Mouse (Mus musculus) cerebellum, adult 9-10 months (tissue): Measurements from ENCODE around the gene Fhl3.

ENCODE experiments used
- DNase-seq: peaks from one replicate; pipeline ENCODE4 v3.0.0; 2022

The Fhl3 gene

GRCm38 (mm10) chr4:124700248-124700971 is at the start of gene Fhl3:
Gene Fhl3 (plus strand): TSS chr4:124700701.
- no peak for DNase-seq

- DNase-seq, result no peak
Measured at GRCm38 (mm10) chr4:124652886-124653285, 47.6 kb upstream of the Fhl3 start.

DNA sequence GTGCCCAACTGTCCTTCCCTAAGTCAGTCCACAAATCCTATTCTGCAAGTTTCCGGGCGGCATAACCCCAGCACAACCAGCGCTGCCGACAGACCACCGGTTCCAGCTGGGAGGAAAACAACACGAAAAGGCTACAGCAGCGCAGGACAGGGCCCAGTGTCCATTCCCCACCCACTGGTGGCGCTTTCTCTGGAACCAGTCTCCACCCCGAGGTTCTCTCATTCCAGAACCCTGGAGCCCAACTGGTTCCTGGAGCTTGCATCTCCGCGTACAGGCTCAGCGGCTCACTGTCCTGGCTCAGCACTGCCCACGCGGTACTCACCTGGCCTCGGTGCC is 44.0 kb upstream of the Fhl3 start, which contains the start of gene Pou3f1:
TSS of gene Pou3f1 (plus strand) at position 290 of the 336 bp plus-strand sequence.
- DNase-seq, result no peak

- no peak for DNase-seq
Measured at GRCm38 (mm10) chr4:124656854-124657650, 43.4 kb upstream of the Fhl3 start.

DNA sequence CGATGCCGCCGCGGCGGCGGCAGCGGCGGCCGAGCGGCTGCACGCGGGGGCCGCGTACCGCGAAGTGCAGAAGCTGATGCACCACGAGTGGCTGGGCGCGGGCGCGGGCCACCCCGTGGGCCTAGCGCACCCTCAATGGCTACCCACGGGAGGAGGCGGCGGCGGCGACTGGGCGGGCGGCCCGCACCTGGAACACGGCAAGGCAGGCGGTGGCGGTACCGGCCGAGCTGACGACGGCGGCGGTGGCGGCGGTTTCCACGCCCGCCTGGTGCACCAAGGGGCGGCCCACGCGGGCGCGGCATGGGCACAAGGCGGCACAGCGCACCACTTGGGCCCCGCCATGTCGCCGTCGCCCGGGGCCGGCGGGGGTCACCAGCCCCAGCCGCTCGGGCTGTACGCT is 42.7 kb upstream of the Fhl3 start:
- no peak for DNase-seq

DNA sequence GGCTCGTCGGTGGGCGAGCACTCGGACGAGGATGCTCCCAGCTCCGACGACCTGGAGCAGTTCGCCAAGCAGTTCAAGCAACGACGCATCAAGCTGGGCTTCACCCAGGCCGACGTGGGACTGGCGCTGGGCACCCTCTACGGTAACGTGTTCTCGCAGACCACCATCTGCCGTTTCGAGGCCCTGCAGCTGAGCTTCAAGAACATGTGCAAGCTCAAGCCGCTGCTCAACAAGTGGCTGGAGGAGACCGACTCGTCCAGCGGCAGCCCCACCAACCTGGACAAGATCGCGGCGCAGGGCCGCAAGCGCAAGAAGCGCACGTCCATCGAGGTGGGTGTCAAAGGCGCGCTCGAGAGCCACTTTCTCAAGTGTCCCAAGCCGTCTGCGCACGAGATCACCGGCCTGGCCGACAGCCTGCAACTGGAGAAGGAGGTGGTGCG is 42.1 kb upstream of the Fhl3 start:
- DNase-seq, result no peak

DNA sequence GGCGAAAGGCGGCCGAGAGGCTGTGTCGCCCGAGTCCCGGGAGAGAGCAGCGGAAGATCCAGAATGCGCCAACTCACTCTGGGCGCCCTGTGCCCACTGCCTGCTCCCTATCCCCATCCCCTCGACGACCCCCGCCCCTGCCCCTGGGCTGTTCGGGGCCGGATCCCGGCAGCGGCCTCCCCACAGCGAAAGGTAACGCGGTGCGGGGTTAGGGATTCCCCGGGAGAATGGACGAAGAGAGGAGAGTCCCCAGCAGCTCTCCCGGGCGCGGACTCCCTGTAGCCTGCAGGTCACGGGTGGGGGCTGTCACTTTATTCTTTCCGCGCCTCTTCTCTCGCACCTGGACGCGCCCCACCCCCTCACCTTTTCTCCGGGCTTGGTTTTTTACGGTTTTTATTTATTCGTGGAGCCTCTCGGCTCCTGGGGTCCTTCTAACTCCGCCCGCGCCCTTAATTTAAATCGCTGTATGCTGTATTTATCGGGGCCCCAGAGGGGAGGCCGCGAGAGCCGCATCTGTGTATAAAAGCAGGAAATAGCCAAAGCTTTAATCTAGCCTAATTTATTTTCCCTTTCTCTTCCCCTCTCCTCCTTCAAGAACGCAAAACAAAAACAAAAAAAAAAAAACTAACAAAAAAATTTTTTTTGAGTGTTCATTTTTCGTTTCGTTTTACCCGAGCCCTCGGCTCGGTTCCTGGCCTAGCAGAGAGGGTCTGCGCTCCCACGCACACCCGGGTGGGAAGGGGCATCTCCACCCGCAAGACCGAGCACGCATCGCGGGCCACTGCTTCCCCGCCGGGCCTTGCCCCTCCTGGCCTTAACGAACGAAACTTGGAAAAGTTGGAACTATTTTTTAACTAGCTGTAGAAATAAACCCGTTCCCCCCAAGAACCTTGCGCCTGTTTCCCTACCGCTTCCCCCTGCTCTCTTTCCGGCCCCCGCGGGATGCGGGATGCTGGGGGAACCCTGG is 41.0 kb upstream of the Fhl3 start:
- no peak for DNase-seq

- DNase-seq, result no peak
Measured at GRCm38 (mm10) chr4:124660603-124661002, 39.9 kb upstream of the Fhl3 start.

GRCm38 (mm10) chr4:124663034-124663433 is 37.5 kb upstream of the Fhl3 start:
- no peak for DNase-seq

GRCm38 (mm10) chr4:124664185-124664584 is 36.3 kb upstream of the Fhl3 start:
- DNase-seq, result no peak

DNA sequence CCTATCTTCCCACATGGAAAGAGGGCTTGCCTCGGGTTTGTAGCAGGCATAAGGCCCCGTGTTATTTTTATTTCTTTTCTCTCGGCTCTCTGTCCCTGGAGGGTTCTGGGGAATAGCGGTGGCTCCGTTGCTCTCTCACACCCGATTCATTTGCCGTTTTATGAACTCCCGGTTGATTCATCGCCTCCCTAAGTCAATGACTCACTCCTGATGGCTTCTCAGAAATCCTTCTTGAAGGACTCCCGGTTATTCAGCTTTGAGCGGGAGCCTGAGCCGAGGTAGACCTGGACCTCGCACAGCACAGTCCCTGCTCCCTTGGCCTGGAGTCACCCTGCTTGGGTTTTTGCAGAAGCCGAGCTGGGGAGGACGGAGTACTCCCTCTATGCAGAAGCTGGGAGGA is 35.9 kb upstream of the Fhl3 start:
- no peak for DNase-seq

DNA sequence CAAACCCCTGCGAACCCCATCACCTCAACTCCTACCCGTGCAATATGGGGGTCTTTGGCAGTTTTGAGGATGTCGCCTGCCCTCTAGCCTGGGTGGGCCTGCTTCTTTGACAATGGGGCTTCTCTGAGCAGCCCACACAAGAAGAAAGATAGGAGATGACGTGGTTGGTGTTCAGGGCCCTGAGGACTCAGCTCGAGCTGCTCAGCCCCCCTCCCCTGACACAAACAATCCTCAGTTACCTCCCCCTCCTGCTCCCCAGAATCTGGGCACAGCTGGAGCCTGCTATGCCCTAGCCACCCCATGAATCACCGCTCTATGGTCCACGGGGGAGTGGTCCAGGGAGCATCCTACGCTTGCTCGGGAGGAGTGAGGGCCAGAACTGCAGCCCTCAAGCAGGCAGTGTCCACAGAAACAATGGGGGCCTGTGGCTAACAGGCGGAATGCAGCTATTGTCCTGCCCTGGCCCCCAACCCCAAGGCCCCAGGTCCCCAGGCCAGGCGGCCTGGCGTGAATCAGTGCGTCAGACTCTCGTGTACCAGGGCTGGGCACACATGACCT is 32.9 kb upstream of the Fhl3 start:
- no peak for DNase-seq

- no peak for DNase-seq
Measured at GRCm38 (mm10) chr4:124668078-124668477, 32.4 kb upstream of the Fhl3 start.

GRCm38 (mm10) chr4:124670232-124670631 is 30.3 kb upstream of the Fhl3 start:
- no peak for DNase-seq

GRCm38 (mm10) chr4:124671583-124671982 is 28.9 kb upstream of the Fhl3 start:
- no peak for DNase-seq

DNA sequence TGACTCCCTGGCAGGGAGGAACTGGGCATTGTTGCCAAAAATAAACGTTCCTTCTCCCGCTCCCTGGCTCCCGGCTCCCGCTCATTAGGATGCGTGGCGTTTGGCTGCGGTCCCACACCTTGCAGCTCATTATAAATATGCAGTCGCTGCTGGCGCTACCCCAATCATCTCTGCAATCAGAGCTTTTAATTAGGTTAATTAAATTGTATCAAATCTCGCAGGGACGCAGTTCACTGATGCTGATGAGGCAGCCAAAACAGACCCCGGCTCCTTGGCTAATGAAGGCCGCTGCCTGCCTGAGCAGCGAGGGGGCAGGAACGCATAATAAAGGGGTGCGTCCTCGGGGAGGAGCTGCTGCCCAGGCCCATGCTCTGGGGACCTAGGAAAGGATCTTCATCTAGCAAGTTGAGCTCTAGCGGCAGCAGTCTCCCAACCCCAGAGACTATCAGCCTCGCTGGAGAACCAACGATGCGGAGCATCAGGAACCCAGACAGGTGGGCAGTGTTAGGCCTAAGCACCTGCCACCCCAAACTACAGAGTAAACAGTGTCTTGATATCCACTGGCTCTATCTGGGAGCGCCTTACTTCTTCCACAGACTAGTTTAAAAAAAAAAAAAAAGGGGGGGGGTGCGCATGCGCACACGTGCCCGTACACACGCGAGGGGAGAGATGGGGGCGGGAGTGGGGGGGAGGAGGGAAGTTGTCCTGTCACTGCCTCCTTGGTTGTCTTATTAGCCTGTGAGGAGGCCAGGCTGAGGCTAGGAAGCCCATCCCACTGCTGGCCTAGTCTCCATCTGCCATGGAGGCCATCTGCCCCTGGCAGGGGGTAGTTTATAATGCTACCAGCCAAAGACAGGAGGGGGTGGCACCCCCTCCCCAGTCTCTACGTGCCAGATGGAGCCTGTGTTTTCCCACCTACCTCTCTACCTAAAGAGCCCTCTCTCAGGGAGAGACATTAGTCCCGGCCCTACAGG is 27.9 kb upstream of the Fhl3 start:
- peak; percentile 75 for DNase-seq

- DNase-seq, result no peak
Measured at GRCm38 (mm10) chr4:124674334-124675032, 26.0 kb upstream of the Fhl3 start.

DNA sequence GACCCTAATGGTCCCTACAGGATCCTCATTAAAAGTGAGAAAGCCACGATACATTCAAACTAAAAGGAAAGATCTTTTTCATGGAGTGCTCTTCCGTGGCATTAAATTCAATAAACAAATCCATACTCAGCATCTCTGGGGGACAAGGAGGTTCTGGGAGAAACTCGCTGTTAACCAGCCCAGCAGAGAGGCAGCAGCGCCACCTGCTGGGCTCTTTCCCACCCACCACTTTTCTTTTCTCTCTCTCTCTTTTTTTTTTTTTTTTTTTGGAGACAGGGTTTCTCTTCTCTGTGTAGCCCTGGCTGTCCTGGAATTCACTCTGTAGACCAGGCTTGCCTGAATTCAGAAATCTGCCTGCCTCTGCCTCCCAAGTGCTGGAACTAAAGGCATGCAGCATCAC is 25.5 kb upstream of the Fhl3 start:
- DNase-seq, result peak; percentile 73

GRCm38 (mm10) chr4:124675958-124676357 is 24.5 kb upstream of the Fhl3 start:
- no peak for DNase-seq

- DNase-seq, result no peak
Measured at GRCm38 (mm10) chr4:124682270-124682669, 18.2 kb upstream of the Fhl3 start.

- no peak for DNase-seq
Measured at GRCm38 (mm10) chr4:124683474-124683873, 17.0 kb upstream of the Fhl3 start.
